Mouse (Mus musculus): ENCODE results near the gene Kcnk4.

Kcnk4 gene

GRCm38 (mm10) chr19:6968491-6969271, 34.4 kb upstream of the Kcnk4 start:
- no peak for DNase-seq (ENCODE audit: low read depth, low spot score)

DNA sequence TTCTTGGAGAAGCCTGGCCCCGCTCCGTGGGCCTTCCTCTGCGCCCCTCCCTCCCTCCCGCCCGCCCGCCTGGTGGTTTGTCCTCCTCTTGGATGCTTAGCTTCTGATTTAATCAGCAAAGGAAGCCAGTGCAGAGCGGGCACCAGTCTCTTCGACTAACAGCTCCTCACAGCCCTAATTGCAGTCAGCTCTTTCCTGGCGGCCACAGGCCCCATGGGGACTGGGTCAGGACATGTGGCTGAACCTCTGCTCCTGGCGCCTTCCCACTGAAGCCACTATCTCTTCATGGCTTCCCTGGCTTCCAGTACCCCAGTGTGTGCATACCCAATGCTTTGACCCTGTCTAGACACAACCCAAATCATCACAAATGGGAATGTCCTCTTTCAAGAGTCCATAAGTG, 22.1 kb upstream of the Kcnk4 start:
- DNase-seq (ENCODE audit: low read depth, low spot score) = no peak

DNA sequence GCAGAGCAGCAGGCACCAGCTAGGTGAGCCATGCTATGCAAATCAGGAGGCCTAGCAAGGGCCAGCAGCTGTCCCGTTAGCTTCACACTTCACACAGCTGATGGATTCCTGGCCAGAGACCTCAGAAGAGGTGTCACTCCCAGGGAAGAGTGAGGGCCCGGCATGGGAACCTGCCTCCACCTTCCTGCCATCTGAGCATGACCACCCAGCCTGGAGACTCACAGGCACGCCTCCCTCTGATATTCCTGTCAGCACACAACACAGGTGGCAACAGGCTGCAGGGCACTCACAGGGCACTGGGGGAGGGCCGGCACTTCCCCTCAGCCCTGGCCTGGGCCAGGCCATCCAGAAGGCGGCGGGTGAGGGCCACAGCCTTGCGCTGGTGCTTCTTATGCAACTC, 21.1 kb upstream of the Kcnk4 start:
- DNase-seq (ENCODE audit: low read depth, low spot score) = no peak

DNA sequence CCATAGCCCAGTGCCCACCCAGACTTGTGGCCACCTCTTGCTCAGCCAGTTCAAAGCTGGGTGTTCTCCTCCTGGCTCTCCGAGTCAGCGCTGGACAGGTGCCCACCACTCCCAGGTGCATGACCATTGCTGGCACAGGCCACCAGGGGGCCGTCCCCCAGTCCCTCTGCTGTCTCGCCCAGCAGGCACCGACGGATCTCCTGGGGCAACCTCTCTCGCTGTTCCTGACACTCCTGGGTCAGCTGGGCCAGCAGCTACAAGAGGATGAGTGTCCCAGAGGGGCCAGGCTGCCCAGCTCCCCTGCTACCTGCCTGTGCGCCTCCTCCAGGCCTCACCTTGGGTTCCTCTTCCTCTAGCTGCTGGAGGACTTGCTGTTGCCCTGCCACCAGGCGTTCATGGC, 19.7 kb upstream of the Kcnk4 start:
- DNase-seq (ENCODE audit: low read depth, low spot score) = no peak

DNA sequence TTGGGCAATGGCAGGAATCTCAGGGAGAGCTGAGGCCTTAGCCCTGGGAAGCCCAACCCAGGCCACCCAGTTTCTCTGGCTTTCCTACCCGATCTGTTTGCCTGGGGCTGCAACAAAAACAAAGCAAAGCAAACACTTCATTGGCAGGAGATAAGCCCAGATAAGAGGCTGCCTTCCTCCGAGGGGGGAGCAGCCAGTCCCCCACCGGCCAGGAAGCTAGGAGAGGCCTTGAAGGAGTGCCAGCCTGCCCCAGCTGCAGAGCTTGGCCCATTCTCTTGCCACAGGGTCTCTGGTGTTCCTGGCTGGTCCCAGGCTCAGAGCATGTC, 18.4 kb upstream of the Kcnk4 start:
- DNase-seq (ENCODE audit: low read depth, low spot score) = no peak

DNA sequence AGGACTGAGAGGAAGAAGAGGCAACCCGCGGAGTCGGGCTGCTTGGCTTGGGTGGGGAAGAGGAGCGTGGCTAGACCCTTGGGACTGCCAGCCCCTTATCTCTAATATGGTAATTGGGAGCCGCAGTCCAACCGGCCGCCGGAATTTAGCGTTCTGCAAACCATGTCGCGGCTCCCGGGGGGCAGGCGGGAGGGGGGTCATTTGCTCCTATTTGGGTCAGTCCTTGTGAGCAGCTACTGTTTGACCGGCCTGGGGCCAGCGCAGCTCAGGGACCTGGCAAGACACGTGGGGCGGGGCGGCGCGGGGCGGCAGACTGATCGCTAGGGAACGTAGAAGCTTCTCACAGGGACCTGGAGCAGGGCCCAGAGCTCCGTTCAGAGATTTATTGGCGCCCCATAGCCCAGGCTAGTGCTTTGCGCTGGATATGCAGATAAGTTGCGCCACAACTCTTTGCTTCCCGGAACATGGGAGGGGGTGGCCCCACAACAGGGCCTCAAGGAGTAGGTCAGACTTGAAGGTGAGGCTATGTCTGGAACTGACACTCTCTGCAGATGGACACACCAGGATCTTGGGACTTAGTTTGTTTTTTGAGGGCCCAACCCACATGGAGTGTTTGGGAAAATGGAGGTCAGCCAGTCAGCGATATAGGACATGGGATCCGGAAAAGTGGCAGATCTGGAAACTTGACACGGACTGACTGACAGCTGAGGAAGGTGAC, 17.8 kb upstream of the Kcnk4 start:
- DNase-seq (ENCODE audit: low read depth, low spot score) = peak; percentile 33

DNA sequence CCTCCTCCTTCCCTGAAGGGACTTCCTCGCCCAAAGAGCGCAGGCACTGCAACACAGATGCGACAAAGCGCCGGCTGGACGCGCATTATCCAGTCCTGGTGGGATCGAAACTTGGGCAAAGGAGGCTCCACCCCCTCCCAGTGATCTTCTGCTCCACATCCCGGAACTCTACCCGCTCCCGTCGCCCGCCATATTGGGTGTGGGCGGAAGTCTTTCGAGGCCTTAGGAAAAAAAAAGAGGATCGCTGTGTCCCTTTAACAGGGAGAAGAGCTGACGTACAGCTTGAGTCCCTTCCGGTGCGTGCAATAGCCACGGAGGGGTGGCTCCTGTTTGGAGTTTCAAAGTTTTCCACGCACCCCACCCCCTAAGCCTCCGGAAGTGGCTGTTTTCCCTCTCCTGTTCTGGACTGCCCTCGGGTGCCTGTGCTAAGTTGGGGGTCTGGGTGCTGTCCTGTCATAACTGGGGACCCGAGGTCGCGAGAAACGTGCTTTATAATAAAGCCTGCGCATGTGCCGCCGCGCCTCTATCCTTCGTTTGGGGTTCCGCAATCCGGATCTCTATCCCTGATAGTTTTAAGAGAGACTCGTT, 17.2 kb upstream of the Kcnk4 start:
- peak; percentile 92 for DNase-seq (ENCODE audit: low read depth, low spot score)

GRCm38 (mm10) chr19:6950613-6951153, 16.4 kb upstream of the Kcnk4 start:
- peak; percentile 73 for DNase-seq (ENCODE audit: low read depth, low spot score)

DNA sequence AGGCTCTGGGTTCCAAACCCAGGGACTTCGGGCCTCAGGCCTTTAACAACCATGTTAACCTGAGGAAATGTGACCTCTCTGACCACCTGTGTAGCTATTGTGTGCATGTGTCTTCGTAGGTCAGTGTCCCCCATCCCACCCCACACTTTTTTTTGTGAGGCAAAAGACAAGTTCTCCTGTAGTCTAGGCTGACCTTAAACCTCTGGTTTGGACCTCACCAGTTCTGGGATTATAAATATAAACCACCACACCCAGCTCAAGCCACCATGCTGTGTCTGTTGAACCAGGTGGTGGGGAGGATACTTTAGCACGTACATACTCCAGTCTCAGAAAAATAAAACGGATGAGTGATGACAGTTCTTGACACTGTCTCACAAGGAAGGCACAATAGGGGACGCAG, 15.6 kb upstream of the Kcnk4 start:
- DNase-seq (ENCODE audit: low read depth, low spot score) = no peak

GRCm38 (mm10) chr19:6949532-6949931, 15.2 kb upstream of the Kcnk4 start:
- no peak for DNase-seq (ENCODE audit: low read depth, low spot score)

DNA sequence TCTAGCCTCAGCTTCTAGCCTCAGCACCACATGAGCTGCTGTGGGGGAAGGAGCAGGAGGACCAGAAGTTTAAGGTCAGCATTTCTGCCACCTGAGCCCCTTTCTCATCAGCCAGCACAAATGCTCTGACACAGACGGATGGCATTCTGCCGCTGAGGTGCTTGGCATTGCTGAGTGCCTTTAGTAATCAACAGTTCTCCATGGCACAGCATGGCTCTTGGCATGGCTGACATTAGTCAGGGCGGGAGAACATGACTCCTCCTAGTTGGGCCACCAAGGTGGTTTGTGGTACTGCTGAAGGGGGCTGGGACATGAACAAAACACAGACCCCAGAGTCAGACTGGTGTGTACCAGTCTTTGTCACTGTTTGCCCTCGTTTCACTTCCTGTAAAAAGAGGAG, 13.9 kb upstream of the Kcnk4 start:
- DNase-seq (ENCODE audit: low read depth, low spot score) = no peak

- no peak for DNase-seq (ENCODE audit: low read depth, low spot score)
Observed at GRCm38 (mm10) chr19:6947742-6948141, 13.4 kb upstream of the Kcnk4 start.

- DNase-seq (ENCODE audit: low read depth, low spot score) = no peak
Observed at GRCm38 (mm10) chr19:6943709-6944108, 9.4 kb upstream of the Kcnk4 start.

DNA sequence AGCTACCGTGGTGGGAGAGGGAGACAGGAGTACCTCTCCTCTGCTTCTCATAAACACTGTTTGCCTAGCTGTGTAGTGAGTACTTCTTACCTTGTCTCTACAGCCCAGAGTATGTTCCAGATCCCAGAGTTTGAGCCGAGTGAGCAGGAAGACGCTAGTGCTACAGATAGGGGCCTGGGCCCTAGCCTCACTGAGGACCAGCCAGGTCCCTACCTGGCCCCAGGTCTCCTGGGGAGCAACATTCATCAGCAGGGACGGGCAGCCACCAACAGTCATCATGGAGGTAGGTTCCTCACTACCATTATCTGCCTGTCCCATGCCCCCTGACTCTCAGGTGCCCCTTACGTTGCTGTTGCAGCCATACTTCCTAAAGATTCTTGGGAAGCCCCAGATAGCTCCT, 8.4 kb upstream of the Kcnk4 start:
- no peak for DNase-seq (ENCODE audit: low read depth, low spot score)

- DNase-seq (ENCODE audit: low read depth, low spot score) = peak; percentile 88
Observed at GRCm38 (mm10) chr19:6942249-6942691, 8.0 kb upstream of the Kcnk4 start, which contains the start of gene Gpr137. Gene Gpr137 (minus strand): TSS chr19:6942480.

GRCm38 (mm10) chr19:6941372-6942248, 7.3 kb upstream of the Kcnk4 start, which contains the start of gene Bad:
Gene Bad (plus strand): TSS chr19:6941861.
- peak; percentile 95 for DNase-seq (ENCODE audit: low read depth, low spot score)

DNA sequence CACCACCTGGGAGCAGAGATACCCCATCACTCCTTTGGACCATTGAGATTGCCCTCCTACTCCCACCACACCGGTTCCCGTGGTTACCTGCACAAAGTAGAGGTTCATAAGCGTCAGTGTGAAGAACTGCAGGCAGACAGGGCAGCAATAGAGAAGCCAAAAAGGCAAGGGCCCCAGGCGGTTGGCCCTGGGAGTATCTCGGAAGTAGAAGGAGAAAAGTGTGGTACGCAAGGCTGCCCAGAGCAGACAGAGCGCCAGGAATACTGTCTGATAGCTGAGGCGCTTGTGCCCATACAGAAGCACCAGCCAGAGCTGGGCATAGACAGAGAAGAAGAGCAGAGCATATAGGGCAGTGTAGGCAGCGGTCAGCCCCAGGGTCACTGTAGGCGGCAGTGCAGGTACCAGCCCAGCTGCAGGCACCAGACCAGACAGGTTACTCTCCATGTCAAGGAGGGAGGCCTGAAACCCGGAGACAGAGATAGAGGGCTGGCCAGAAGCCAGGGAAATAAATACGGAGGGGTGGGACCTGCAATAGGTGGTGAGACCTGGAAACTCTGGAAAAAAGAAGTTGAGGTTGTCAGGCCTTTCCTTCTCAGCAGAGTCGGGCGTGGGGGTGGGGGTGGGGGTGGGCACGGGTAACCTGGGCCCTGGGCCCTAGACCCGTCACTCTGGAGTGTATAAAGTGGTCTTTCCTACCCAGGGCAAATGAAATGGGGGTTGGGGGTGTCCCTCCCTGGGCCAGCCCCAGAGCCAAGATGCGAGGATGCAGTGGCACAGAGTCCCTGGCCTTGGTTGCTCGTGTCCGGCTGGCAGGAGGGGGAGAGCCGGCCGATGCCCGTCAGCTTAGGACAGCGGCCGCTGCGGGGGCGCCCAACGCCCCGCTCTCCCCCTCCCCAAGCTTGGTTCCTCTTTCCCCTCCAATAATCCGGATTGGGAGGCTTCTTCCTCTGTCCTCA, 6.4 kb upstream of the Kcnk4 start:
- DNase-seq (ENCODE audit: low read depth, low spot score) = no peak

DNA sequence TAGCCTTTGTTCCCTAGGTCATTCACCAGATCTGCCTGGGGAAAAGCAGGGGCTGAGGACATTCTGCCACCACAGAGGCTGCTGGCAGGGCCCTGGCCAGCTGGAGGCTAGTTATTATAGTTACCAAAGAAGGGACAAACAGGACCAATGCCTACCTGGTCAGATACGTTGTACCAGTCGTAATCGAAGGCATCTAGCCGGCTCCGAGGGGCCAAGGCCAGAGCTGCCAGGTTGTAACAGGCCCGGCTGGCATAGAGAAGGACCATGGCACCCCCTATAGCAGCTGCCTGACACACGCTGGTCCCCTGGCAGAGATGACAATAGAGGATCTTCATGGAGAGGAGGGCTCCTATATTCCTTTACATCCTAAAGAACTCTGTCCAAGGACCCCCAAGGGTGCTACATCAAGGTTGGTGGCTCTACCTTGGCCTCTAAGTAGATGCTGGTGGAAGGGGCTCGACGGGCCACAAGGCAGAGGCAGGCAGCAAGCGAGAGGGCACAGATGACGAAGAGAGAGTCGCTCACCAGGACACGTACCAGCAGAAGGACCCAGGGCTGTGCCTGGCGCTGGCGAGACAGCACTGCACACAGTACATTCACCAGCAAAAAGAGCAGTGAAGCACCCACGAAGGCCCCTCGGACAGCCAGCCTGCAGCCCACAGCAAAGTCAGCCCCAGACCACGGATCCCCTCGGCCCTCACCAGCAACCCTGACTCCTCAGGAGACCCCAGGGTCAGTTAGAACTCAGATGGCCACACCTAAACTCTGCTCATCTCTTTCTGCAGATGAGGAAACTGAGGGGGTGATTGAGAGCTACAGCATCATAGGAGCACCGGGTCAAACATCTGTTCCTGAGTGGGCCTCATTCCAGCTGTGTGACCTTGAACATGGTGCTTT, 5.0 kb upstream of the Kcnk4 start:
- no peak for DNase-seq (ENCODE audit: low read depth, low spot score)
